Mouse (Mus musculus): ENCODE measurements around the gene Chd4. TPM values are rescaled to one million over a fixed set of nuclear protein-coding genes. Genes with fewer than 3 reads are reported as not detected.

Chd4 gene
- polyA plus RNA-seq, 1 experiment from 2014 or later = 66.7 TPM

DNA sequence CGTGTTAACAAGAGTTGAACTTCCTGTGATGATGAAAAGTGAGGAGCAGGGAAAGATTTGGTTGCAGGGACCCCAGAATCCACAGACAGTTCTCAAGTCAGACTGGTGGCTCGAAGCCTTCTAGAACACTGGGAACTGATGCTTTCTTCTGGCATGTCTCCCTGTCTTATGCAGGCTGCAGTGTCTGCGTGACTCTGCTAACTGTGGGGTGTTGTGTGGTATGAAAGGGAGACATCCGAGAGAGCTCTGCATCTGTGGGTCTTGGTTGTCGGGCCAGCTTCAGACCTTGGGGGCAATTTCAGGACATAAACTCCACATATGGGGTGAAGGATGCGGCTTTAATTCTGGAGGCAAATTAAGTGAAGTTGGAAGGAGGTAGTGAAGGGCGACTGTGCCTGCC is 50.4 kb downstream of the Chd4 start:
- H3K9ac ChIP-seq = peak overlapping the region; percentile 69; the same call in 1 of the 2 replicates
- no peaks in the 10 kb centered on the region for H3K9me3 ChIP-seq
- peak overlapping the region; percentile 70 for H3K4me3 ChIP-seq
- no peak for ATAC-seq (ENCODE audit: insufficient number of reproducible peaks, low FRiP score, low TSS enrichment, low read depth)
- no peaks in the 10 kb centered on the region for H3K27me3 ChIP-seq
- H3K4me2 ChIP-seq = peak overlapping the region; percentile 87
- H3K4me1 ChIP-seq = peaks cover 48% of the 10 kb centered on the region
- peak overlapping the region; percentile 91 for H3K27ac ChIP-seq
- H3K36me3 ChIP-seq = peaks cover 42% of the 10 kb centered on the region
- WGBS = 31% methylated on average over 7 of the region's 7 CpGs

- H3K27me3 ChIP-seq = no peaks in the 10 kb centered on the region
- peak overlapping the region; percentile 79 for H3K27ac ChIP-seq
- H3K36me3 ChIP-seq = peaks cover 41% of the 10 kb centered on the region
- ATAC-seq (ENCODE audit: insufficient number of reproducible peaks, low FRiP score, low TSS enrichment, low read depth) = no peak
- H3K4me2 ChIP-seq = peak overlapping the region; percentile 87
- H3K4me3 ChIP-seq = peak overlapping the region; percentile 70
- peaks cover 48% of the 10 kb centered on the region for H3K4me1 ChIP-seq
- WGBS = 75% methylated on average over 4 of the region's 4 CpGs
- H3K9me3 ChIP-seq = no peaks in the 10 kb centered on the region
- H3K9ac ChIP-seq = no peak overlapping the region
These were observed 51.0 kb downstream of the Chd4 start for GRCm38 (mm10) chr6:125146797-125147196.

GRCm38 (mm10) chr6:125147329-125147728 is 51.5 kb downstream of the Chd4 start:
- Histone ChIP-seq H3K36me3 (peaks cover 40% of the 10 kb centered on the region), H3K4me3 (peak overlapping the region; percentile 70), H3K4me2 (peak overlapping the region; percentile 87; the same call in 1 of the 2 replicates), H3K27me3 (no peaks in the 10 kb centered on the region), H3K9ac (no peak overlapping the region), H3K9me3 (no peaks in the 10 kb centered on the region), H3K4me1 (peaks cover 48% of the 10 kb centered on the region), H3K27ac (peak overlapping the region; percentile 79)
- peak; percentile 42; the same call in 1 of the 2 replicates for ATAC-seq (ENCODE audit: insufficient number of reproducible peaks, low FRiP score, low TSS enrichment, low read depth)
- 68% methylated on average over 10 of the region's 10 CpGs for WGBS

DNA sequence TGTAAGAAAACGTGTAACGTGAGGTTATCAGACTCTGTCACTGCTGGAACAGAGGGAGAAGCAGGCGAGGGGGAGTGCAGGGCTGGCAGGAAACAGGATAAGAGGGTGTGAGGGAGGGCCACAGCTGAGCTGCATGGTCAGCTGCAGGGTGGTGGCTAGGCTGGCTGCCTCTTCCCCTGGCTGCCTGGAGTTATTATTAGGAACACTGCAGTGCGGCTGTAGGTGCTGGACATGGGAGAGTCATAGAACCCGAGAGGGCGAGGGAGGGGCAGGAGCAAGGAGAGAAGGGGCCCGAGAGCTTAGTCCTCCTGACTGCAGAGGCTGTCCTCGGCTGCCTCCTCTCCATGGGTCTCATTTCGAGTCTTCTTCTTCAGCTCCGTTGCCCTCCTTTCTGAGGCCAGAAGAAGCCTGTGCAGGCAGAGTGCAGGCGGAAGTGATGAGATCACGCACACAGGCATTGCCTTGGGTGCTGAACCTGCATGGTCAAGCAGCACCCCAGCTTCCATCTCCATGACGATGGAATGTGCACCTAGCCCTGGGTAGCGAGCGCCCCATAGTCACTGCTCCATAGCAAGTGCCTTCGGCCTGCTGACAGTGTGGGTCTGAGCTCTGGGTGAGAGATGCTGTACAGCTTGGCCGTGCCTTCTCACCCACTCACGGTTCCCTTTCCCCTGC is 52.6 kb downstream of the Chd4 start:
- no peaks in the 10 kb centered on the region for H3K9me3 ChIP-seq
- H3K4me2 ChIP-seq = peak overlapping the region; percentile 25
- ATAC-seq (ENCODE audit: insufficient number of reproducible peaks, low FRiP score, low TSS enrichment, low read depth) = no peak
- H3K4me1 ChIP-seq = peaks cover 53% of the 10 kb centered on the region
- H3K4me3 ChIP-seq = peak overlapping the region; percentile 10
- 64% methylated on average over 17 of the region's 18 CpGs for WGBS
- peaks cover 41% of the 10 kb centered on the region for H3K36me3 ChIP-seq
- no peaks in the 10 kb centered on the region for H3K27me3 ChIP-seq
- H3K9ac ChIP-seq = no peak overlapping the region
- peak overlapping the region; percentile 79 for H3K27ac ChIP-seq

GRCm38 (mm10) chr6:125148926-125149568 is 53.3 kb downstream of the Chd4 start:
- H3K9ac ChIP-seq = no peak overlapping the region
- peak; percentile 21; the same call in 1 of the 2 replicates for ATAC-seq (ENCODE audit: insufficient number of reproducible peaks, low FRiP score, low TSS enrichment, low read depth)
- peak overlapping the region; percentile 79 for H3K27ac ChIP-seq
- H3K27me3 ChIP-seq = no peaks in the 10 kb centered on the region
- peak overlapping the region; percentile 25 for H3K4me2 ChIP-seq
- H3K4me1 ChIP-seq = peaks cover 53% of the 10 kb centered on the region
- WGBS = 70% methylated on average over 16 of the region's 16 CpGs
- no peaks in the 10 kb centered on the region for H3K9me3 ChIP-seq
- H3K4me3 ChIP-seq = peak overlapping the region; percentile 10; the same call in 1 of the 2 replicates
- H3K36me3 ChIP-seq = peaks cover 41% of the 10 kb centered on the region

- H3K9ac ChIP-seq = no peak overlapping the region
- no peak overlapping the region for H3K4me3 ChIP-seq
- H3K9me3 ChIP-seq = no peaks in the 10 kb centered on the region
- ATAC-seq (ENCODE audit: insufficient number of reproducible peaks, low FRiP score, low TSS enrichment, low read depth) = no peak
- no peaks in the 10 kb centered on the region for H3K27me3 ChIP-seq
- WGBS = 66% methylated on average over 7 of the region's 7 CpGs
- H3K36me3 ChIP-seq = peaks cover 38% of the 10 kb centered on the region
- H3K27ac ChIP-seq = peak overlapping the region; percentile 79
- peaks cover 51% of the 10 kb centered on the region for H3K4me1 ChIP-seq
- no peak overlapping the region for H3K4me2 ChIP-seq
These were observed 53.8 kb downstream of the Chd4 start for GRCm38 (mm10) chr6:125149569-125149950.

GRCm38 (mm10) chr6:125152212-125153017 is 56.6 kb downstream of the Chd4 start:
- Histone ChIP-seq H3K9ac (no peak overlapping the region), H3K4me1 (peaks cover 26% of the 10 kb centered on the region), H3K27ac (peak overlapping the region; percentile 2; the same call in 1 of the 2 replicates), H3K4me2 (no peak overlapping the region), H3K4me3 (no peak overlapping the region), H3K27me3 (no peaks in the 10 kb centered on the region), H3K36me3 (peaks cover 56% of the 10 kb centered on the region), H3K9me3 (no peaks in the 10 kb centered on the region)
- WGBS = 75% methylated on average over 22 of the region's 22 CpGs
- ATAC-seq (ENCODE audit: insufficient number of reproducible peaks, low FRiP score, low TSS enrichment, low read depth) = no peak

GRCm38 (mm10) chr6:125153018-125153389 is 57.2 kb downstream of the Chd4 start:
- no peak overlapping the region for H3K4me2 ChIP-seq
- peaks cover 61% of the 10 kb centered on the region for H3K36me3 ChIP-seq
- H3K4me3 ChIP-seq = no peak overlapping the region
- H3K27ac ChIP-seq = peak overlapping the region; percentile 17; the same call in 1 of the 2 replicates
- H3K9me3 ChIP-seq = no peaks in the 10 kb centered on the region
- H3K27me3 ChIP-seq = no peaks in the 10 kb centered on the region
- H3K4me1 ChIP-seq = peaks cover 22% of the 10 kb centered on the region
- no peak overlapping the region for H3K9ac ChIP-seq
- ATAC-seq (ENCODE audit: insufficient number of reproducible peaks, low FRiP score, low TSS enrichment, low read depth) = no peak
- WGBS = 73% methylated on average over 5 of the region's 5 CpGs

GRCm38 (mm10) chr6:125153682-125154081 is 57.9 kb downstream of the Chd4 start:
- H3K36me3 ChIP-seq = peaks cover 61% of the 10 kb centered on the region
- H3K27me3 ChIP-seq = no peaks in the 10 kb centered on the region
- no peak overlapping the region for H3K4me2 ChIP-seq
- H3K9me3 ChIP-seq = no peaks in the 10 kb centered on the region
- no peak overlapping the region for H3K9ac ChIP-seq
- peaks cover 15% of the 10 kb centered on the region for H3K4me1 ChIP-seq
- no peak for ATAC-seq (ENCODE audit: insufficient number of reproducible peaks, low FRiP score, low TSS enrichment, low read depth)
- H3K27ac ChIP-seq = no peak overlapping the region
- H3K4me3 ChIP-seq = no peak overlapping the region
- WGBS = 88% methylated on average over 4 of the region's 4 CpGs

GRCm38 (mm10) chr6:125154550-125154949 is 58.8 kb downstream of the Chd4 start:
- no peak overlapping the region for H3K4me2 ChIP-seq
- no peaks in the 10 kb centered on the region for H3K27me3 ChIP-seq
- H3K36me3 ChIP-seq = peaks cover 67% of the 10 kb centered on the region
- no peak overlapping the region for H3K27ac ChIP-seq
- no peaks in the 10 kb centered on the region for H3K9me3 ChIP-seq
- ATAC-seq (ENCODE audit: insufficient number of reproducible peaks, low FRiP score, low TSS enrichment, low read depth) = no peak
- peaks cover 7% of the 10 kb centered on the region; the same call in 1 of the 2 replicates for H3K4me1 ChIP-seq
- H3K4me3 ChIP-seq = no peak overlapping the region
- no peak overlapping the region for H3K9ac ChIP-seq

- ATAC-seq (ENCODE audit: insufficient number of reproducible peaks, low FRiP score, low TSS enrichment, low read depth) = no peak
- Histone ChIP-seq H3K27ac (no peak overlapping the region), H3K4me2 (no peak overlapping the region), H3K36me3 (peaks cover 71% of the 10 kb centered on the region), H3K4me3 (no peak overlapping the region), H3K4me1 (peaks cover 11% of the 10 kb centered on the region; the same call in 1 of the 2 replicates), H3K27me3 (no peaks in the 10 kb centered on the region), H3K9me3 (no peaks in the 10 kb centered on the region), H3K9ac (no peak overlapping the region)
- 84% methylated on average over 8 of the region's 8 CpGs for whole genome bisulfite sequencing
These were observed 59.5 kb downstream of the Chd4 start for GRCm38 (mm10) chr6:125155262-125155661.

Measured in limb, embryonic 15.5 days (tissue).